Mouse (Mus musculus): ENCODE results near the gene Zfp367.

DNA sequence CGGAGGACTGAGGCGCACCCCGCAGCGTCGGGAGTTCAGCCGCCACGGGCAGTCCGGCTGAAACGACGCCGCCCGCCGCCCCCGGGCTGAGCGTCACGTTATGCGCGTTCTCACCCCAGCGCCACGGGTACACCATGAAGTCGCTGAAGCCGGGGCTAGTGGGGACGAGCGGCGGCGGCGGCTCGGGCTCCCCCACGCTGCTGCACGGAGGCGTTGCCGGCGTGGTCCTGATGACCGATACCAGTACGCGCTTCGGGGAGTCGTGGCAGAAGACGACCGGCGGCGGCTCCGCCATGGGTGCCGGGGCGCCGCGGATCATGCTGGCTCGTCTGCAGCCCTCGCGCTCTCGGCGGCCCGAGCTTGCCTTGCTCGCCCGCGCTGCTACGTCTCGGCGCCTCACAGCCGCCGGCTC is 325 bp downstream of the Zfp367 start:
- no peak for TF ChIP-seq POLR2A (IDR thresholded peaks at IDR 0.05; ENCODE audit: low read depth, low read length)
- no peak for TF ChIP-seq CTCF (IDR thresholded peaks at IDR 0.05; ENCODE audit: borderline replicate concordance, insufficient read depth, low read length)
